In the genomic region with DNA sequence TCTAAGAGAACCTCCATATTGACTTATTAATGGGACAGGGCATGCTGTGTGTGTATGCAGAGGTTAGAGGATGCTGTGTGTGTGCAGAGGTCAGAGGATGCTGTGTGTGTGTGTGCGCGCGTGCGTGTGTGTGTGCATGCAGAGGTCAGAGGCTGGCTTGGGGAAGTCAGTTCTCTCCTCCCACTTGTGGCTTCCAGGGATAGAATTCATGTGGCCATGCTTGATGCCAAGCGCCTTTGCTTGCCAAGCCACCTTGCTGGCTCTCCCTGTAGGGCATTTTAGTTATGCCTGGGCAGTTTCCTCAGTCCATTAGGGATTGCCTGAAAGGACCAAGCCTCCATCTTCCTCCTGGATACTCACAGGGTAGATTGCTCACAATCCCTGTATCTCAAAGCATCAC, we compare ENCODE assay signal across 25 mouse cellular contexts. TPM values are rescaled to one million over a fixed set of nuclear protein-coding genes. Genes with fewer than 3 reads are reported as not detected.
A peak's percentile ranks its signal among the peaks of the same experiment; 100 is the strongest.
DNase-seq lines count a peak whose midpoint lies in the region; ATAC-seq and TF ChIP-seq lines count a peak whose summit lies in the region.
"Had no signal": no experiment of that assay in that cellular context is flagged by ENCODE, and none has a peak within 500 bp of the region (broad histone marks: within the 10 kb centered on the region; RNA-seq: fewer than 3 reads in every experiment).

No protein-coding gene starts in this region.

- no peaks in the 10 kb centered on the region for H3K9me3 ChIP-seq in heart, embryonic 12.5 days (replicated peaks)
- H3K9me3 ChIP-seq: G1E; hindbrain, embryonic 15.5 days; intestine, embryonic 15.5 days; limb, embryonic 15.5 days had no signal

- TF ChIP-seq CTCF in cerebellum, adult 2 months (IDR thresholded peaks at IDR 0.05; ENCODE audit: borderline replicate concordance, insufficient read depth, low read depth, low read length): no peak

- no peak overlapping the region for H3K9ac ChIP-seq in heart, embryonic 12.5 days
- H3K9ac ChIP-seq: hindbrain, embryonic 15.5 days; intestine, embryonic 15.5 days; limb, embryonic 15.5 days had no signal

- peak; percentile 49 to 65 for DNase-seq in cerebellum, adult 2 months
- DNase-seq in cerebellum, adult 8-10 months: no peak
- DNase-seq in heart, adult 18-20 months: peak; percentile 69 to 77
- DNase-seq in kidney, adult 8-10 months: peak; percentile 81 to 87
- DNase-seq in kidney, postnatal 10 days: no peak
- DNase-seq in kidney, postnatal 14 days: peak; percentile 42
- no peak for DNase-seq in yolk sac, embryonic 10.5 days (ENCODE audit: low spot score)
- DNase-seq: lung, postnatal 10 days; midbrain, embryonic 14.5 days; thymus, postnatal 14 days had no signal

- no peak overlapping the region for H3K4me2 ChIP-seq in heart, embryonic 12.5 days
- H3K4me2 ChIP-seq: hindbrain, embryonic 15.5 days; intestine, embryonic 15.5 days; limb, embryonic 15.5 days had no signal

- peaks cover 92% of the 10 kb centered on the region for H3K36me3 ChIP-seq in heart, embryonic 12.5 days

- no peak overlapping the region for H3K4me3 ChIP-seq in cerebellum, adult 2 months (replicated peaks; ENCODE audit: insufficient read depth, low read depth, low read length)
- H3K4me3 ChIP-seq in heart, embryonic 12.5 days: no peak overlapping the region
- H3K4me3 ChIP-seq: hindbrain, embryonic 15.5 days; intestine, embryonic 15.5 days; layer of hippocampus, adult 2 months; limb, embryonic 15.5 days; megakaryocyte, embryonic 14.5 days; myocyte had no signal

- 59% methylated on average over 5 of the region's 5 CpGs for WGBS in cerebellum, adult 2 months
- 90% methylated on average over 5 of the region's 5 CpGs for WGBS in heart, embryonic 12.5 days

- no peak for ATAC-seq in heart, embryonic 12.5 days (ENCODE audit: insufficient number of reproducible peaks, low FRiP score)
- ATAC-seq: forebrain, embryonic 14.5 days; intestine, embryonic 15.5 days had no signal

- no peak for TF ChIP-seq POLR2A in cerebellum, adult 2 months (IDR thresholded peaks at IDR 0.05; ENCODE audit: borderline replicate concordance, insufficient read depth, low read length)

- H3K4me1 ChIP-seq in cerebellum, adult 2 months (ENCODE audit: control insufficient read depth, insufficient read depth, low read length): peaks cover 5% of the 10 kb centered on the region
- peaks cover 14% of the 10 kb centered on the region for H3K4me1 ChIP-seq in heart, embryonic 12.5 days (replicated peaks)
- H3K4me1 ChIP-seq: hindbrain, embryonic 15.5 days; intestine, embryonic 15.5 days; limb, embryonic 15.5 days had no signal

- H3K27me3 ChIP-seq in cerebellum, adult 2 months (ENCODE audit: control insufficient read depth, insufficient read depth, low read length): no peaks in the 10 kb centered on the region
- no peaks in the 10 kb centered on the region for H3K27me3 ChIP-seq in heart, embryonic 12.5 days (replicated peaks)
- H3K27me3 ChIP-seq: hindbrain, embryonic 15.5 days; intestine, embryonic 15.5 days; limb, embryonic 15.5 days; megakaryocyte, embryonic 14.5 days had no signal

- no peak overlapping the region for H3K27ac ChIP-seq in cerebellum, adult 2 months (ENCODE audit: insufficient read depth, low read length)
- H3K27ac ChIP-seq in heart, embryonic 12.5 days (ENCODE audit: poor library complexity, severe bottlenecking): no peak overlapping the region
- H3K27ac ChIP-seq: hindbrain, embryonic 15.5 days; intestine, embryonic 15.5 days; layer of hippocampus, adult 2 months; limb, embryonic 15.5 days had no signal

RNA-seq across cellular contexts. Expression of a gene that starts 13.1 kb away (rescaled TPM):
- polyA plus RNA-seq in cerebellum, adult 2 months (2012; rRNA removed): 7.7 and 9.5 TPM in 2 replicates
- 100 to 1,000 TPM; 109 to 132 TPM for total RNA-seq in heart, adult 18-20 months (2021)
- polyA plus RNA-seq in heart, embryonic 12.5 days (2016; fragmentation: Nextera tagmentation; extraction: Ambion mirVana): 0.21 and 0.24 TPM in 2 replicates
- polyA plus RNA-seq: embryonic facial prominence, embryonic 11.5 days; forebrain, embryonic 14.5 days; G1E; neural tube, embryonic 14.5 days had no signal

RNA-seq across cellular contexts. Expression of a gene that starts 18.3 kb away (rescaled TPM):
- polyA plus RNA-seq in cerebellum, adult 2 months (2012; rRNA removed): 0.57 and 0.73 TPM in 2 replicates
- total RNA-seq in heart, adult 18-20 months (2021): 10 to 100 TPM; 18.7 to 20.7 TPM
- polyA plus RNA-seq in heart, embryonic 12.5 days (2016; fragmentation: Nextera tagmentation; extraction: Ambion mirVana): 0.19 and 0.37 TPM in 2 replicates
- polyA plus RNA-seq: forebrain, embryonic 14.5 days; G1E had no signal

RNA-seq across cellular contexts. Expression of a gene that starts 28.0 kb away (rescaled TPM):
- polyA plus RNA-seq in cerebellum, adult 2 months (2012; rRNA removed): 124 and 130 TPM in 2 replicates
- 100 to 1,000 TPM; 100 to 102 TPM for total RNA-seq in heart, adult 18-20 months (2021)
- 6.1 and 6.2 TPM in 2 replicates for polyA plus RNA-seq in heart, embryonic 12.5 days (2016; fragmentation: Nextera tagmentation; extraction: Ambion mirVana)

RNA-seq across cellular contexts. Expression of a gene that starts 30.8 kb away (rescaled TPM):
- polyA plus RNA-seq in cerebellum, adult 2 months (2012; rRNA removed): 2.3 and 2.6 TPM in 2 replicates
- 100 to 1,000 TPM; 233 to 291 TPM for total RNA-seq in heart, adult 18-20 months (2021)
- 70.1 and 70.6 TPM in 2 replicates for polyA plus RNA-seq in heart, embryonic 12.5 days (2016; fragmentation: Nextera tagmentation; extraction: Ambion mirVana)
- total RNA-seq: common myeloid progenitor, adult 5-6 weeks had no signal
- polyA plus RNA-seq: G1E had no signal

RNA-seq across cellular contexts. Expression of a gene that starts 48.7 kb away (rescaled TPM):
- polyA plus RNA-seq in cerebellum, adult 2 months (2012; rRNA removed): 7.4 and 8.1 TPM in 2 replicates
- total RNA-seq in heart, adult 18-20 months (2021): under 1 TPM in 1 of 2 experiments, not detected in 1; 0.92 TPM
- polyA plus RNA-seq in heart, embryonic 12.5 days (2016; fragmentation: Nextera tagmentation; extraction: Ambion mirVana): 0.82 TPM in 1 of 2 replicates, not detected in the other
- total RNA-seq: layer of hippocampus, adult 2 months; left cerebral cortex, adult 18-20 months had no signal
- polyA plus RNA-seq: heart, postnatal 0 days; intestine, embryonic 15.5 days; liver, embryonic 16.5 days; midbrain, embryonic 14.5 days had no signal

Comparison
In these comparisons a context has a peak if more than half of its experiments do, and no peak if none do; other contexts are left out.
1. DNase-seq: peak in cerebellum, adult 2 months (2 of 2), heart, adult 18-20 months (2 of 2), kidney, adult 8-10 months (2 of 2) and kidney, postnatal 14 days (single experiment); none in cerebellum, adult 8-10 months (single experiment), kidney, postnatal 10 days (single experiment) and yolk sac, embryonic 10.5 days (single experiment).
2. RNA of a gene that starts 28.0 kb away (polyA plus RNA-seq): 124 to 130 TPM in cerebellum, adult 2 months; 6.1 to 6.2 TPM in heart, embryonic 12.5 days; every median in the first group is over 10 times any median in the second.